Mouse (Mus musculus) liver, postnatal 0 days (tissue): Measurements from ENCODE around the gene Cdc42.

Experiments
- CTCF ChIP-seq: sonication (generic); IDR thresholded peaks from 2 replicates; pipeline ENCODE4 v1.5.1; 2016; ENCODE audit warnings: antibody characterized with exemption, low read depth
- EP300 ChIP-seq: IDR thresholded peaks from 2 replicates; pipeline ENCODE4 v1.6.1; 2016; ENCODE audit warnings: antibody characterized with exemption, low read depth, mild to moderate bottlenecking

- no peak for TF ChIP-seq CTCF
- peak; percentile 68 for TF ChIP-seq EP300
Observed at GRCm38 (mm10) chr4:137306991-137307706, 50.4 kb downstream of the Cdc42 start.
